8 mouse cellular contexts compared by ENCODE assay signal in genomic region chr17:86832562-86833327, GRCm38 (mm10).
A peak's percentile ranks its signal among the peaks of the same experiment; 100 is the strongest.
DNase-seq lines count a peak whose midpoint lies in the region; ATAC-seq and TF ChIP-seq lines count a peak whose summit lies in the region.

No protein-coding gene starts in this region.

- no peak for TF ChIP-seq POLR2A in thymus, adult 2 months (IDR thresholded peaks at IDR 0.05; ENCODE audit: control insufficient read depth, extremely low read depth, insufficient read depth, low read length, poor library complexity)

- H3K9me3 ChIP-seq in liver, embryonic 11.5 days (ENCODE audit: control insufficient read depth, low read length) = no peaks in the 10 kb centered on the region
- no peaks in the 10 kb centered on the region for H3K9me3 ChIP-seq in forebrain, embryonic 15.5 days

- H3K4me3 ChIP-seq in thymus, adult 2 months (ENCODE audit: control insufficient read depth, insufficient read depth, low read length) = no peak overlapping the region
- H3K4me3 ChIP-seq in liver, embryonic 11.5 days (ENCODE audit: low read depth, low read length) = no peak overlapping the region
- H3K4me3 ChIP-seq in forebrain, embryonic 15.5 days = no peak overlapping the region

- no peak overlapping the region for H3K9ac ChIP-seq in liver, embryonic 11.5 days (ENCODE audit: low read depth, low read length)
- H3K9ac ChIP-seq in forebrain, embryonic 15.5 days (replicated peaks) = no peak overlapping the region

- 0 out of 2 replicates have a peak, but pooled peaks have one; percentile 58 for ATAC-seq in common myeloid progenitor, adult 5-6 weeks (replicated peaks; ENCODE audit: low read depth, poor library complexity, severe bottlenecking)
- no peak for ATAC-seq in liver, embryonic 11.5 days (replicated peaks; ENCODE audit: low FRiP score)
- ATAC-seq in forebrain, embryonic 15.5 days (replicated peaks) = no peak

- DNase-seq in heart, adult 18-20 months = peak; percentile 27 to 61
- DNase-seq in heart, adult 8-10 months (ENCODE audit: low spot score) = no peak
- peak; percentile 29 for DNase-seq in thymus, adult 2 months
- no peak for DNase-seq in thymus, postnatal 0 days (ENCODE audit: low spot score)
- DNase-seq in liver, embryonic 11.5 days (ENCODE audit: low spot score) = peak; percentile 34
- no peak for DNase-seq in adipocyte (ENCODE audit: low spot score)

- WGBS in thymus, adult 2 months = 82% methylated on average over 19 of the region's 19 CpGs
- WGBS in liver, embryonic 11.5 days = 65% methylated on average over 19 of the region's 19 CpGs
- 68% methylated on average over 19 of the region's 19 CpGs for WGBS in forebrain, embryonic 15.5 days

- H3K27ac ChIP-seq in thymus, adult 2 months (ENCODE audit: control insufficient read depth, insufficient read depth, low read length) = no peak overlapping the region
- no peak overlapping the region for H3K27ac ChIP-seq in liver, embryonic 11.5 days (ENCODE audit: low read depth, low read length)
- no peak overlapping the region for H3K27ac ChIP-seq in forebrain, embryonic 15.5 days (replicated peaks)

- H3K4me1 ChIP-seq in thymus, adult 2 months (replicated peaks; ENCODE audit: control insufficient read depth, insufficient read depth, low read length) = 0 out of 2 replicates have a peak, but pooled peaks cover 5% of the 10 kb centered on the region
- no peaks in the 10 kb centered on the region for H3K4me1 ChIP-seq in liver, embryonic 11.5 days (replicated peaks; ENCODE audit: control insufficient read depth, insufficient read depth, low read length)
- H3K4me1 ChIP-seq in forebrain, embryonic 15.5 days = no peaks in the 10 kb centered on the region

- H3K36me3 ChIP-seq in thymus, adult 2 months (ENCODE audit: control insufficient read depth, insufficient read depth, low read length) = no peaks in the 10 kb centered on the region
- H3K36me3 ChIP-seq in liver, embryonic 11.5 days (ENCODE audit: control insufficient read depth, insufficient read depth, low read length) = no peaks in the 10 kb centered on the region
- no peaks in the 10 kb centered on the region for H3K36me3 ChIP-seq in forebrain, embryonic 15.5 days

- TF ChIP-seq CTCF in thymus, adult 2 months (IDR thresholded peaks at IDR 0.05; ENCODE audit: borderline replicate concordance, control insufficient read depth, extremely low read depth, insufficient read depth, low read length, poor library complexity) = peak; percentile 93; the same call in 1 of the 2 replicates

- H3K27me3 ChIP-seq in thymus, adult 2 months (ENCODE audit: control insufficient read depth, insufficient read depth, low read length) = no peaks in the 10 kb centered on the region
- no peaks in the 10 kb centered on the region for H3K27me3 ChIP-seq in liver, embryonic 11.5 days (replicated peaks; ENCODE audit: control insufficient read depth, insufficient read depth, low read length)
- no peaks in the 10 kb centered on the region for H3K27me3 ChIP-seq in forebrain, embryonic 15.5 days

- H3K4me2 ChIP-seq in liver, embryonic 11.5 days = no peak overlapping the region
- no peak overlapping the region for H3K4me2 ChIP-seq in forebrain, embryonic 15.5 days (replicated peaks)

Comparison
In these comparisons a context has a peak if more than half of its experiments do, and no peak if none do; other contexts are left out.
1. DNase-seq: peak in heart, adult 18-20 months (2 of 2), thymus, adult 2 months (single experiment) and liver, embryonic 11.5 days (single experiment); none in heart, adult 8-10 months (single experiment), thymus, postnatal 0 days (single experiment) and adipocyte (single experiment).